Mouse (Mus musculus) CD4-positive, CD25-positive, alpha-beta regulatory T cell, adult 4 months (primary cell): ENCODE measurements around the gene Trpm2. TPM values are rescaled to one million over a fixed set of nuclear protein-coding genes. Genes with fewer than 3 reads are reported as not detected.

Experiments
- ATAC-seq: one replicate; pipeline ENCODE4 v1.8.0; 2017
- polyA plus RNA-seq, 2 experiments: library from polyadenylated mRNA; unstranded; fragments of 100-300 nt; shearing (Covaris generic); gene quantifications; one replicate each; pipeline ENCODE4 v1.2.1; 2017

Trpm2 gene
- polyA plus RNA-seq, 2 experiments from 2014 or later: 1.2 TPM; not detected in 1

DNA sequence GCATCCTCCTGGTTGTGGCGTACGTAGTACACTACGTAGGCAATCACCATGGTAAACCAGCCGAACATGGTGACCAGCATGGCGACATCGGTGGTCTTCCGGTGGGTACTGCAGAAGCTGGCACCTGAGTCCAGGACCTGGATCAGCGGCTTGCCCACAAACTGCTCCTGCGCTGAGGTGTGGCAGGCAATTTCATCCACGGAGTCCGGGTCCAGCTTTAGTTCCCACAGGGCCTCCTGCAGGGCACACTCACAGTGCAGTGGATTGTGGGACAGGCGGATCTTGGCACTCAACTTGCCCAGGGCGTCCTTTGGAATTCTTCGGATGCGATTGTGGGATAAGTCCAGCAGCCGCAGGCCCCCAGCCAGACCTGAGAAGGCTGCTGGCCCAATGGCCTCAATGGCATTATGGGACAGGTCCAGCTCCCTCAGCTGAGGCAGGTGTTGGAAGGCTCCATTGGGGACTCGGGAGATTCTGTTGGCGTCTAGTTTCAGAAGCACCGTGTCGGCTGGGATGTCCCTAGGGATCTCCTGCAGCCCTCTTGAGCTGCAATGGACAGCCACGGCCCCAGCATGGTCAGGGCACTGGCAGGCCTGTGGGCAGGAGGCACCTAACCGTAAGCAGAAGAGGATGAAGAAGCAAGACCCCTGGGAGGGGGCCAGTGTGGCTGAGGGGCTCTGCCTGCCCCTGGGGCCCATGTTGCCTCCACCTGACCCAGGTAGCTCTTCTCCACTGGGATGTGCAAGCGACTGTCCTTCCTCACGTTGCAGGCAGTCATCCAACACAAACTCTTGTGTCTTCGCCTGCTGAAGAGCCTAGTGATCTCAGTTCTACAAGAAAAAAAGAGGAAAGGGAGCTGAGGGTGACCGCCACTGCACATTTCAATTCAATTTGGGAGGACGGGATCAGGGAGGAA is 69.2 kb downstream of the Trpm2 start:
- ATAC-seq: no peak

DNA sequence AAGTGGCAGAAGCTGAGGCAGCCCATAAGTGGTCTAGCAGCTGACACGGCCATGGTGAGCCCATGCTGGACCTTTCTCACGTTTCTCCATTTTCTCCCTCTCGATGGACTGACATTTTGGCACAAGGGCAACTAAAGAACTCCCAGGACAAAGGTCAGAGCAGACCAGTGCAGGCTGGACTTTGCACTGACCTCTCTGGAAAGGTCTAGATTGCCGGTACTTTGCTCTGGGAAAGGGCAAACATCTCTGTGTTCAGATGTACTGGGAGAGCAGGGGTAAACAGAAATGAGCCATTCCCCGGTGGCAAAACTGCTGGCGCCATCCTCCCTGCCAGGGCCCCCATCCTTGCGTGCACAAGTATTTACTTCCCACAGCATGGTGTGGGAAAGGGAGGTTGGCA is 70.2 kb downstream of the Trpm2 start:
- ATAC-seq: no peak

DNA sequence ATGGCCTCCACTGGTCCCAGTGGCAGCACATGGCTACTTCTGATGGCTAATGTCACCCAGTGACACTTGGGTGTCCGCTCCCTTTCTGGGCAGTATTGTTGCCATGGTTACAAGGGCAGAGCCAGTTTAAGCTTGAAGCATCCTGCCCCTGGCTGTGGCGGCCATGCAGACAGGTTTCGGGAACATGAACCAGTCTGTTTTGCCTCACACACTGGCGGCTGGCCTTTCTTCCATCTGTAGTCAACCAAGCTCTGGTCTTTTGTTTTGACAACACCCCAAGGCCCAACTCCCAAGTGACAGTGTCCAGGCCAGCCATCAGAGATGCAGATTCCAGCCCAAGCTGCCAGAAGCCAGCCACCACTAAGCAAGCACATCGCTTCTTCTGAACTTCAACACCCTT is 74.8 kb downstream of the Trpm2 start:
- no peak for ATAC-seq

DNA sequence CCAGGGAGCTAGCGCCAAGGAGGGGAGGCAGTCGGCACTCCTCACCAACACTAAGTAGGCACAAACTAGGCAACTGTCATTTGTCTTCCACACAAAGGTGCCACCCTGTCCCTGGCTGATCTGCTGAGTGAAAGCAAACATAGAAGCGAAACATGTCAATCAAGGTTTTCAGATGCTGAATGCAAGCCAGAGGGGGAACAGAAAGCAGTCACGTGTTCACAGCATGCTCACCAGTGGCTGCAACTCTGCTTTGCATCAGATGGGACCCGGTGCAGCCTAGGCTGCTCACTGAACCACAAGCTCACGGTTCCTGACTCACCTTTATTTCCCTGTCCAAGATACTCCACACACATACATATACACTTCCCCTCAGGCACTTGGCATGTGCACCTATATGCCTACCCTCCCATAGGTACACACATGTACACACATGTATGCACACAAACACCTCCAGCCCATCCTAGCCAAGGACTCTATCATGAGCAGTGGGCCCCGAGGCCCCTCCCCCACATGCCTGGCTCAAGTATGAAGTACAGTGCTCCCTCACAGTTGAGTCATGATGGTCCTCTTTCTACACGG is 79.3 kb downstream of the Trpm2 start:
- ATAC-seq: no peak

GRCm38 (mm10) chr10:77886007-77886747 is 84.2 kb downstream of the Trpm2 start:
- no peak for ATAC-seq

DNA sequence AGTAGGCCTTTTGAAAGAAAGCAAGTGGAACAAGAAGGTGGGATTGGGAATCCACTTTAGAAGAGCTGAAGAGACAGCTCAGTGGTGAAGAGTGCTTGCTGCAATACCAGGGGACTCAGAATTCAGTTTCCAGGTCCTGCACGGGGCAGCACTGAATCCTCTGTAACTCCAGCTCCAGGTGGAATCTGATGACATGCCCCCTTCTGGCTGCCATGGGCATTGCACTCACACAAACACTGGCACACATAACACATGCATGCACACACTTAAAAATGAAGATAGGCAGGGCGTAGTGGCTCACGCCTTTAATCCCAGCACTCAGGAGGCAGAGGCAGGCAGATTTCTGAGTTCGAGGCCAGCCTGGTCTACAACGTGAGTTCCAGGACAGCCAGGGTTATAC is 87.8 kb downstream of the Trpm2 start:
- ATAC-seq: no peak

GRCm38 (mm10) chr10:77880305-77880704 is 90.1 kb downstream of the Trpm2 start:
- ATAC-seq: no peak

DNA sequence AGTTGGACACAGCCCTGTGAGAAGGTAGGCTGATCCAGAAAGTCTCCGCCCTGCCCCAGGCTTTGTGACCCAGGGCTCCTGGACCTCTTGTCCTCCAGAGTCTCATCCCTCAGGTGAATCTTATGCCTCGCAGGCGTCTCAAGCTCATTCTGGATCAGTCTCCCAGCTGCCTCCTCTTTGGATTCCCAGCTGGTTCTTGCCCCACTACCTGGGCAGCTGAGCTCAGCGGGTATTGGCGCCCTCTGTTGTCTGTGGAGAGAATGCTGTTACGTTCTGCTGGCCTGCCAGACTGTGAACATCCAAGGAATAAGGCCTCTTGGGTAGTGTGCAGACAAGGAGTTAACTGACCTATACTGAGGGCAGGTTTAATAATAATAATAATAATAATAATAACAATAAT is 91.4 kb downstream of the Trpm2 start:
- no peak for ATAC-seq

GRCm38 (mm10) chr10:77869651-77870050 is 100.7 kb downstream of the Trpm2 start:
- no peak for ATAC-seq

GRCm38 (mm10) chr10:77867546-77867945 is 102.8 kb downstream of the Trpm2 start:
- ATAC-seq: no peak

GRCm38 (mm10) chr10:77864762-77865143 is 105.6 kb downstream of the Trpm2 start:
- ATAC-seq: peak; percentile 20

GRCm38 (mm10) chr10:77864067-77864761 is 106.1 kb downstream of the Trpm2 start:
- peak; percentile 91 for ATAC-seq

DNA sequence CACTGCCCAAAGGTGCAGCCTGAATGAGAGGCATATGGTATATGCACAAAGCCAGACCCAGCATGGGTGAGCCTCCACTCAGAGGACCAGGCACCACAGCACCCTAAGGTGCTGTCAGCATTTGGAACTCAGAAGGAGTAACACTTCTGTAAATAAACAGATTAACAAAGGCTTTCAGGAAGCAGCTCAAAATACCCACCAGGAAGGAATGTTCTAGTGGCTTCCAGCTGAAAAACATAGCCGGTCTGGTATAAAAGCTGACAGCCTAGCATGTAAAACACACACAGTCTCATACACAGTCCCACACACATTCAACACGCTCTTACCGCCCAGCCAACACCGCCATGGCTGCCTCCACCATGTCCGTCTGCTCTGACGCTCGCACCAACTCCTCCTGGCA is 108.7 kb downstream of the Trpm2 start, which contains the start of gene Gm3285:
Gene Gm3285 (plus strand): TSS at position 301 of the 400 bp plus-strand sequence.
- ATAC-seq: no peak

Other genes with a start within 250 kb of the Trpm2 start
- gene Krtap12-1, start 250.0 kb downstream of the Trpm2 start, polyA plus RNA-seq: not detected
- not detected for gene Gm10100, start 244.1 kb downstream of the Trpm2 start, polyA plus RNA-seq
- gene Gm18596, start 227.9 kb downstream of the Trpm2 start, polyA plus RNA-seq: not detected
- gene Gm9736, start 219.2 kb downstream of the Trpm2 start, polyA plus RNA-seq: not detected
- gene Gm3233, start 210.9 kb downstream of the Trpm2 start, polyA plus RNA-seq: not detected
- gene Gm3238, start 199.2 kb downstream of the Trpm2 start, polyA plus RNA-seq: not detected
- gene Gm7138, start 193.6 kb downstream of the Trpm2 start, polyA plus RNA-seq: not detected
- gene Gm3250, start 188.0 kb downstream of the Trpm2 start, polyA plus RNA-seq: not detected
- gene Gm7137, start 182.4 kb downstream of the Trpm2 start, polyA plus RNA-seq: not detected
- gene Gm9639, start 175.5 kb downstream of the Trpm2 start, polyA plus RNA-seq: not detected
- gene Gm19668, start 171.4 kb downstream of the Trpm2 start, polyA plus RNA-seq: not detected
- gene Gm9507, start 158.7 kb downstream of the Trpm2 start, polyA plus RNA-seq: not detected
- gene Gm2696, start 155.9 kb downstream of the Trpm2 start, polyA plus RNA-seq: not detected
- gene Krtap10-4, start 143.5 kb downstream of the Trpm2 start, polyA plus RNA-seq: not detected
- not detected for gene Krtap10-10, start 134.6 kb downstream of the Trpm2 start, polyA plus RNA-seq
- not detected for gene Gm36176, start 123.8 kb downstream of the Trpm2 start, polyA plus RNA-seq
- gene Gm10318, start 117.7 kb downstream of the Trpm2 start, polyA plus RNA-seq: not detected
- gene Gm3285, start 108.6 kb downstream of the Trpm2 start, polyA plus RNA-seq: not detected
- gene Lrrc3, start 68.0 kb downstream of the Trpm2 start, polyA plus RNA-seq: not detected
- 10 to 100 TPM in 1 of 2 experiments, 1 to 10 TPM in 1; 5.4 to 13.8 TPM for gene 1810043G02Rik, start 8.0 kb upstream of the Trpm2 start, polyA plus RNA-seq
- gene Pfkl, start 39.5 kb upstream of the Trpm2 start, polyA plus RNA-seq: 100 to 1,000 TPM in 1 of 2 experiments, 10 to 100 TPM in 1; 60.6 to 118 TPM
- not detected for gene Dnmt3l, start 71.4 kb upstream of the Trpm2 start, polyA plus RNA-seq
- gene Aire, start 73.0 kb upstream of the Trpm2 start, polyA plus RNA-seq: under 1 TPM in 1 of 2 experiments, not detected in 1; 0.33 TPM
- gene Icosl, start 98.7 kb upstream of the Trpm2 start, polyA plus RNA-seq: 10 to 100 TPM in 1 of 2 experiments, 1 to 10 TPM in 1; 8.8 to 19.3 TPM
- 10 to 100 TPM in 1 of 2 experiments, 1 to 10 TPM in 1; 7.5 to 42.9 TPM for gene D10Jhu81e, start 199.2 kb upstream of the Trpm2 start, polyA plus RNA-seq
- 10 to 100 TPM; 13.4 to 29.5 TPM for gene Pwp2, start 214.6 kb upstream of the Trpm2 start, polyA plus RNA-seq